Mouse (Mus musculus) heart, adult 2 months (tissue): ENCODE results near the gene Sobp.

Source experiments
- CTCF ChIP-seq: fragments of 200-600 bp; IDR thresholded peaks from 2 replicates; pipeline ENCODE4 v1.8.1; 2022; ENCODE audit warnings: antibody characterized with exemption, mild to moderate bottlenecking, moderate library complexity
- EP300 ChIP-seq: fragments of 200-500 bp; IDR thresholded peaks from 2 replicates; pipeline ENCODE4 v1.6.1; 2011; ENCODE audit warnings: low read depth, low read length, control low read depth; ENCODE audit not compliant: insufficient read depth
- POLR2A ChIP-seq: fragments of 200-500 bp; IDR thresholded peaks from 2 replicates; pipeline ENCODE4 v1.6.1; 2011; ENCODE audit warnings: mild to moderate bottlenecking, low read depth, low read length, control low read depth; ENCODE audit not compliant: insufficient read depth

- TF ChIP-seq CTCF (no peak), POLR2A (no peak), EP300 (no peak)
Measured at GRCm38 (mm10) chr10:43223391-43223790, 49.1 kb upstream of the Sobp start.
